Mouse (Mus musculus) Patski (cell line): ENCODE measurements around the gene Txnrd2. TPM values are rescaled to one million over a fixed set of nuclear protein-coding genes. Genes with fewer than 3 reads are reported as not detected.

ENCODE experiments used
- ATAC-seq: fragments of 100-300 bp; one replicate; pipeline ENCODE4 v1.8.0; 2021
- CTCF ChIA-PET: fragments of 350-600 bp; sonication (Branson Sonifier 250); formaldehyde crosslinking; loops from one replicate; lab custom pipeline; 2022; ENCODE audit warnings: inconsistent platforms; lab: Charles Lee
- POLR2A ChIA-PET: fragments of 350-600 bp; sonication (Branson Sonifier 250); formaldehyde crosslinking; loops from one replicate; lab custom pipeline; 2022; ENCODE audit warnings: antibody characterized with exemption, inconsistent platforms; lab: Charles Lee
- DNase-seq: peaks from one replicate; pipeline ENCODE4 v3.0.0-alpha.2; 2011; ENCODE audit warnings: low read depth, low spot score
- H3K27me3 ChIP-seq: fragments of 371-371 bp; one replicate; pipeline ENCODE4 v1.5.1; 2021
- CTCF ChIP-seq: fragments of 100-300 bp; IDR thresholded peaks from one replicate; pipeline ENCODE4 v1.5.1; 2021
- in situ Hi-C: fragments of 300-500 bp; cut with MboI; formaldehyde crosslinking; loops from 3 replicates; pipeline ENCODE4 v1.11.1; 2018; ENCODE audit warnings: low pct_unique_long_range_greater_than_20kb, mixed read lengths
- polyA plus RNA-seq: library from polyadenylated mRNA; unstranded; gene quantifications from one replicate; pipeline ENCODE4 v1.2.3, GENCODE M21; 2021

The Txnrd2 gene
- polyA plus RNA-seq, 1 experiment from 2014 or later: 25.2 TPM

DNA sequence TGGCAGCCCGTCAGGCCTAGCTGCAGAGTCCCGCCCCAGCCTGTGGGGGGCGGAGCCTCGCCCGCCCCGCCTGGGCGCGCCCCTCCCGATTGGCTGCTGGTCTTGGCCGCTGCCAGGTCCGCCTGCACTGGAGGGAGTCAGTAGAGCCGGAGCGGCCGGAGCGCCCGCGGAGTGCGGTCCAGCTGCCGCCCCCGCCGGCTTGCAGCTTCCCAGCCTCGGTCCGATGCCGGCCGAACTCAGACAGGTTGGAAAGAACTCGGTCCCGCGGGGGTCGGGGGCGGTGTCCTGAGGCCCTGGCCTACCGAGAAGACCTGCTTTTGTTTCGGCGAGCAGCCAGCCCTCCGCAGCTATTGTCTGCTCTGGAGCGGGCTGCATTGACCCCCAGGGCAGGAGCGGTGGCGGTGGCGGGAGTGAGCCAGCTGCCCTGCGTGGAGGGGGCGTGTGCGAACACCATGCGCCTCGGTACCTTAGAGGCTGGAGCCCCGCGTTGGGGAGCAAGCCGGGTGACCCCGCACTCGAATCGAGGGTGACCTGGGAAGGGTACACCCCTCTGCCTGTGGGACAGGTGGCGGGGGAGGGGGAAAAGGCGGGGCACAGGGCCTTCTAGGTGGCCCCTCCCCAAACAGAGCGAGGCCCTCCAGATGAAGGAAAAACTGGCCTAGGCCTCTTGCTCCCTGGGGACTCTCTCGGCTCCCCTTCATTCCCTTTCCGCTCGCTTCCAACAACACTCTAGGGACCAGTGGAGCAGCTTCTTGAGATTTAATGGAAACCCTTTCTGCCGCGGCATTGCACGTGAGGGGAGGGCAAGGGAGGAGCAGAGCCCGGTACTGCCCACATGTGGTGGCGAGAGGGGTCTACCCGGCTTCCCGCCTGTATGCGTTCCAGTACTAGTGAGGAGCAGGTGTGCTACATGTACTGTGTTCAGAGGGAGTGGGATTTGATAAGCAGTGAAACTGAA is 33.4 kb upstream of the Txnrd2 start:
- no peak for DNase-seq
- H3K27me3 ChIP-seq: no peaks in the 10 kb centered on the region
- in situ Hi-C loops: no loop called here
- peak; percentile 79 for ATAC-seq
- ChIA-PET CTCF (interaction anchor here (1.7 to 1.9 kb wide), 2 partner anchors 33 to 45 kb away, joined by 5 read pairs; partner anchors contain the start of genes Arvcf and Tango2), POLR2A (interaction anchor here (0.6 to 1.5 kb wide), 2 partner anchors 12 to 86 kb away, joined by 4 read pairs; no protein-coding TSS in a partner anchor)
- no peak for TF ChIP-seq CTCF

DNA sequence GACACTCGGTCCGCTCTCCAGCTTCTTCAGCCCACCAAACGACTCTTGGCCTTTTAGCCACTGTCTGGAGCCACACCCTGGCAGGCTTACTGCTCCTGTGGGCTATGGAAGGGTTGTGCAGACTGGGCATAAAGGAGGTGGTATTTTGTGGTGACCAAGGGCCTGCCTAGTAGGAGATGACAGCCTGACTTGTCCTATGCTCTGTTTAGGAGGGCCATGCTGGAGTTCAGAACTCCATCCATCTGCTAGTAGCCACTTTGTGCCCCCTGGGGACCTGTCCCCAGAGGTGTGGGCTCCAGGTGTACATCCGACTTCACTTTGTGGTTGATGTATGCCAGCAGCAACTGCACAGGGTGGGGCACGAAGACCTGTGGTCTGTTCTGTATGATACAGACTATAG is 32.6 kb upstream of the Txnrd2 start:
- no peak for TF ChIP-seq CTCF
- in situ Hi-C loops: no loop called here
- POLR2A ChIA-PET: no interaction called here
- CTCF ChIA-PET: interaction anchor here (1.7 to 1.9 kb wide), 2 partner anchors 32 to 46 kb away, joined by 5 read pairs; partner anchors contain the start of genes Arvcf and Tango2
- no peak for DNase-seq
- H3K27me3 ChIP-seq: no peaks in the 10 kb centered on the region
- no peak for ATAC-seq

DNA sequence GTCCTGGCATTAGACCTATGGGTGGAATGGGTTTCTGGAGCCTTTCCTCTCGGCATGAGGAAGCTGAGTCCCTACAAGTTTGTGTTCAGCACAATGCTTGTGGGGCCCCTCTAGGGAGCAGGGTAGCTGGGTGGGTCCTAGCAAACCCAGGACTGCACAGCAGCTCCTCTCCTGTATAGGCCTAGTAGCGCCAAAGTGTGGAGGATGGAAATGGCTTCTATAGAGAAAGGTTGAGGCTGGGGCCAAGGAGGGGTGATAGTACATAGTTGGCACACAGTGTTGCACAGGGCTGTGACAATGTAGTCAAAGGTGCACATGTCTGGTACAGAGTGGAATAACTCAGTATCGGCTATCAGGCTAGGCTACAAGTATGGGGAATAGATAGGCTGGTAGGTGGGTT is 32.1 kb upstream of the Txnrd2 start:
- in situ Hi-C loops: no loop called here
- no peak for DNase-seq
- ChIA-PET POLR2A (interaction anchor here (1.0 kb wide), 1 partner anchor 25 kb away, joined by 3 read pairs; no protein-coding TSS in a partner anchor), CTCF (interaction anchor here (1.7 kb wide), 1 partner anchor 32 kb away, joined by 5 read pairs; no protein-coding TSS in a partner anchor)
- no peaks in the 10 kb centered on the region for H3K27me3 ChIP-seq
- ATAC-seq: no peak
- TF ChIP-seq CTCF: no peak

DNA sequence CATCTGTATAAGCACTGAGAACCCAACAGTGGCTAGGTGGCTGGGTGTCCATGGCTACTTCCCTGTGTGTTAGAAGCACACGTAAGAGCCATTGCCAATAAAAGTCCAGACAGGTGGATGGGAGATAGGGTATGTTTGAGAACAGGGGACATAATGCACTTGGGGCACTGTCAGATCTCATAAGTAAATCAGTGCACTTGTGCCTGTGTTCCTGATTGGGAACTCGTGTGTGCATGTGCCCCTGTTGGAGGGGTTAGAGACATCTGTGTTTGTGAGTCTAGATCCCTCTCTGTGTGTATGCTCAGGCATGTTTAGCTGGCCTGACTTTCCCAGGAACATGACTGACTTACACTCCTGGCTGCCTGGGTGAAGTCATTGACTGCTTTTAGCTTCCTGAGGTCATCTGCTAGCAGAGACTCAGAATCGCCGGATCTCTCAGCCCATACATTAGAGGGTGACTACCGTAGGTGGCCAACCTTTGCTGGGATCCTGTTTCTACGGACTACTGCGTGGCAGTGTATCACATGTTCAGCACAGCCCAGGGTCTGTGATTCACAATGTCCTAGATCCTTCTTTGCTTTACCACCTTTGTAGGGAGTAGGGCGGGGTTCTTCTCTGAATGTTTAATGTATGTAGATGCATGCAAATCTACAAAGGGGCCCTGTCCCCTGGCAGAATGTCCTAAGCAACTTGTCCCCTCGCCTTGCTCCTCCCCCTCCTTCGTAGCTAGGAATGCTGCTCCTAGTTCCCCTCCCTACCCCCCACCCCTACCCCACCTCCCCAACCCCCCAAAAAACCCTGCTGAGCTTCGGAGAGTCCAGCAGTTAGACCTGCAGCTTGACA is 31.2 kb upstream of the Txnrd2 start:
- in situ Hi-C loops: no loop called here
- no peaks in the 10 kb centered on the region for H3K27me3 ChIP-seq
- DNase-seq: no peak
- CTCF ChIA-PET: interaction anchor here (1.3 kb wide), 1 partner anchor 43 kb away, joined by 3 read pairs; no protein-coding TSS in a partner anchor
- ATAC-seq: no peak
- POLR2A ChIA-PET: interaction anchor here (1.0 kb wide), 1 partner anchor 24 kb away, joined by 3 read pairs; no protein-coding TSS in a partner anchor
- TF ChIP-seq CTCF: no peak

GRCm38 (mm10) chr16:18395620-18396036 is 30.6 kb upstream of the Txnrd2 start:
- ATAC-seq (no peak), DNase-seq (no peak)
- POLR2A ChIA-PET: no interaction called here
- no peaks in the 10 kb centered on the region for H3K27me3 ChIP-seq
- TF ChIP-seq CTCF: no peak
- in situ Hi-C loops: no loop called here
- CTCF ChIA-PET: interaction anchor here (1.3 kb wide), 1 partner anchor 44 kb away, joined by 3 read pairs; no protein-coding TSS in a partner anchor

- in situ Hi-C loops: no loop called here
- no peaks in the 10 kb centered on the region for H3K27me3 ChIP-seq
- ChIA-PET POLR2A (no interaction called here), CTCF (no interaction called here)
- DNase-seq (no peak), ATAC-seq (no peak)
- TF ChIP-seq CTCF: no peak
Measured at GRCm38 (mm10) chr16:18396201-18396600, 30.0 kb upstream of the Txnrd2 start.

DNA sequence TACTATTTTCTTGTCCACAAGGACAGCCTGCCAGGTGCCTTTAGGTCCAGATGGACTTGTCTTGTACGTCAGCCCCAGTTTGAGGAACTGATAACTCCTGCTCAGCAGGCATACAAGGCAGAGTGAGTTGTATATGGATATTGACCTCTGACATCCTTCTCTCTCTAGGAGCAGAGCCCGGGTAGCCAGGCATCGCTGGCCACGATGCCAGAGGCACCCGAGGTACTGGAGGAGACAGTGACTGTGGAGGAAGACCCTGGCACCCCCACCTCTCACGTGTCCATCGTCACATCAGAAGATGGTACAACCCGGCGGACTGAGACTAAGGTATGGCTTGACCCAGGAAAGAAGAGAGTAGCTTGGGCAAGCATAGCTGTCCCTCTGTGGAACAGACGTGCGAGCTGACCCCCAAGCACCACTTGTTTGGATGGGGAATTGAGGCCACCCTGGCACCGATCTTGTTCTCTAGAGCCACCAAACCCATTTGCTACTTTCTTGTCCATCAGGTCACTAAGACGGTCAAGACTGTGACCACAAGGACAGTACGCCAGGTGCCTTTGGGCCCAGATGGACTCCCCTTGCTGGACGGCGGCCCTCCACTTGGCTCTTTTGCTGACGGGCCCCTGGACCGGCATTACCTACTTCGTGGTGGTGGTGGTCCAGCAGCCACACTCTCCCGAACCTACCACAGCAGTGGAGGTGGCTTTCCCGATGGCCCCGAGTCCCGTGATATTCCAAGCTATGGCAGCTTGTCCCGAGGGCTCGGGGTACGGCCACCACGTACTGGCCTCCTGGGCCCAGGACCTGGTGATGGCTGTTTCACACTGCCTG is 29.2 kb upstream of the Txnrd2 start:
- ChIA-PET POLR2A (no interaction called here), CTCF (no interaction called here)
- no peaks in the 10 kb centered on the region for H3K27me3 ChIP-seq
- in situ Hi-C loops: no loop called here
- ATAC-seq (no peak), DNase-seq (no peak)
- no peak for TF ChIP-seq CTCF

GRCm38 (mm10) chr16:18400028-18400427 is 26.2 kb upstream of the Txnrd2 start:
- no peak for DNase-seq
- ChIA-PET CTCF (interaction anchor here (1.5 kb wide), 1 partner anchor 11 kb away, joined by 3 read pairs; no protein-coding TSS in a partner anchor), POLR2A (no interaction called here)
- TF ChIP-seq CTCF: no peak
- in situ Hi-C loops: no loop called here
- H3K27me3 ChIP-seq: no peaks in the 10 kb centered on the region
- no peak for ATAC-seq

DNA sequence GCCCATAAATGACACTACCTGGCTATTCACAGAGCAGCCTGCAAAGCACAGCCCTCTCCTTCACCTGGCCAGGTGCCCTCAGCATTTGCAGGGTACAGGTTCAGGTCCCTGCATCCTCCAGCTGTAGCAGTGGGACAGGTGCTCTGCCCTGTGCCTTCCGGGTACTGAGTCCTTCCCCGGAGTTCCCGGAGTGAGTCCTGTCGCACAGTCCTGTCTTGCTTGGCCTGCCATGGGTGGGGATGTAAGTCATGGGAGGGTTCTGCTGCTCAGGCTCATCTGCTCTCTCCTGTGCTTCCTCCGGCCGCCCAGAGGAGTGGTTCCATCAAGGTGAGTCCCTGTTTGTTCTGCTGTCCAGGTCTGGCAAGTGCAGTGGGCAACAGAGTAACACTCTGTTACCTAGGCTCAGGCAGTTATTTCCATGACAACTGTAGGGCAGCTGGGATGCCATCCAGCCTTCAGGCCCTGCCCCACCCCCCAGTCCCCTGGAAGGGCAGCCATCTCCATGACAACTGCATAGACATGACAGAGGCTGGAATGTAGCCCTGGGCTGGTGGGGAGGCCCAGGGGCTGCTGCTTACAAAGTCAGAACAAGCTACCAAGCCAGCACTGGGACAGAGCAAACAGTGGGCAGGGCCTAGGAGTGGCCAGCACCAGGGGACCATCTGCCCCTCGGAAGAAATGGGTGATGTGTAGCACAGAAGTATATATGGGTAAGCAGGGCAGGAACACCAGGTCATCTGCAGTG is 25.5 kb upstream of the Txnrd2 start:
- ChIA-PET POLR2A (interaction anchor here (0.6 kb wide), 1 partner anchor 12 kb away, joined by 5 read pairs; no protein-coding TSS in a partner anchor), CTCF (interaction anchor here (1.5 kb wide), 1 partner anchor 11 kb away, joined by 3 read pairs; no protein-coding TSS in a partner anchor)
- ATAC-seq (peak; percentile 36), DNase-seq (no peak)
- TF ChIP-seq CTCF: no peak
- H3K27me3 ChIP-seq: no peaks in the 10 kb centered on the region
- in situ Hi-C loops: no loop called here
